Mouse (Mus musculus) skeletal muscle tissue, adult 2 months (tissue): ENCODE measurements around the gene Card6.

ENCODE experiments used
- DNase-seq: peaks from one replicate; pipeline ENCODE4 v3.0.0-alpha.2; 2012; ENCODE audit warnings: low read depth, low spot score

Card6 gene

DNA sequence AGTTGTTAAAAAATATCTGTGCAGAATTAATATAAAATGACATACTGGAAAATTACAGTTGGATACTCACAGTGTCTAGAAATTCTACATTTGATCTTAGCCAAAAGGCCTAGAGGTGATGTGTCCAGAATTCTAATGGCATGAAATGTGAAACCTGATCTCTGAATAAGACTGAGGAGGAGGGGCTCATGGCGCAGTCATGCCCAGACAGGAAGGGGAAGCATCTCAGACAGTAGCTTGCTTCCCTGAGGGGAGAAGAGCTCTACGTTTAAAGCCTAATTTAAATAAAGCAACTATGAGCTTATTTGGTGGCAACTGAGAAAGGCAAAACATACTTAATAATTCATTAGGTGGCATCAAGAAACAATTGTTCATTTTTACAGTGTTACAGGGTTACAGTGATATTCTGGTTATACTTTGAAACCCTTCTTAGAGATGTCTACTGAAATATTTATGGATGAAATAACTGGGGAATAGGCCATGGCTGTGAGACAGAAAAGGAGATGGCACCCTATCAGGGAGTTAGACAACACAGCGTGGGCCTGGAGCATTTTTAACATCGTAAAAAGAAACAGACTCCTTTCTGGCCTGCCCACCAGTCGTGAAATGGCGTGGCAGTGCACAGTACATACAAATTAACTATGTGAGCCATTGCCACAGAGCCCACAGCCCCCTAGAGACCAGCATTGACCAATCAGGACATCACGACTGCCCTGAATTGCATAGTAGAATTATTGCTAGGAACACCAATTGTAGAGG lies 19.3 kb downstream of the Card6 start:
- no peak for DNase-seq

DNA sequence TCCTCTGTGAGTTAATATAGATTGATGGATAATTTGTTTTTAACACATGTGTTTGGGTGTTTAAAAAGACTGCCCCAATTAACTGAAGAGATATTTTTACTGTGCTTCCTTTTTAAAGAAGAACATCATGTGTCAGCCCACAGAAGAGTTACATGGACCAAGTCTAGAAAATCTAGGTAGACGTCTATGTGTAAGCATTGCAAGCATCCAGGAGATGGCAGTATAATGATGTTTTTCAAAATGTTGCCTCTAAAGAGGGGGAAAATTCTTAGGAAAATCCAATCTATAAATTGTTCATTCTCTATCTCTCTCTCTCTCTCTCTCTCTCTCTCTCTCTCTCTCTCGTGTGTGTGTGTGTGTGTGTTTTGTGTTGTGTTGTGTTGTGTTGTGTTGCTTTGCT lies 22.2 kb downstream of the Card6 start:
- no peak for DNase-seq

DNA sequence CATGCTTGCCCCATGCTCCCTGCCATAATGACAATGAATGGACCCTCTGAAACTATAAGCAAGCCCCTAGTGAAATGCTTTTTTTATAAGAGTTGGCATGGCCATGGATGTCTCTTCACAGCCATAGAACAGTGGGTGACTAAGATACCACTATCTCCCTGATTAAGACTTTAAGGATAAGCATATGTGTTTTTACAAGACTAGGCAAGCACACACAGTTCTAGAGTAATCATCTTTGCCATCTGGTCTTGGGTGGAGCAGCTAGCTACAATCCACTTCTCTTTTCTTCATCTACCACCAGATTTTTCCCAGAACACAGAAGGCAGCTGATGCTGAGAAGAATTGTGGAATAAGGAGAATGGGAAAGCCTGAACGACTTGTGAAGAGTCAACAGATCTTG lies 27.1 kb downstream of the Card6 start:
- DNase-seq = peak; percentile 15

DNA sequence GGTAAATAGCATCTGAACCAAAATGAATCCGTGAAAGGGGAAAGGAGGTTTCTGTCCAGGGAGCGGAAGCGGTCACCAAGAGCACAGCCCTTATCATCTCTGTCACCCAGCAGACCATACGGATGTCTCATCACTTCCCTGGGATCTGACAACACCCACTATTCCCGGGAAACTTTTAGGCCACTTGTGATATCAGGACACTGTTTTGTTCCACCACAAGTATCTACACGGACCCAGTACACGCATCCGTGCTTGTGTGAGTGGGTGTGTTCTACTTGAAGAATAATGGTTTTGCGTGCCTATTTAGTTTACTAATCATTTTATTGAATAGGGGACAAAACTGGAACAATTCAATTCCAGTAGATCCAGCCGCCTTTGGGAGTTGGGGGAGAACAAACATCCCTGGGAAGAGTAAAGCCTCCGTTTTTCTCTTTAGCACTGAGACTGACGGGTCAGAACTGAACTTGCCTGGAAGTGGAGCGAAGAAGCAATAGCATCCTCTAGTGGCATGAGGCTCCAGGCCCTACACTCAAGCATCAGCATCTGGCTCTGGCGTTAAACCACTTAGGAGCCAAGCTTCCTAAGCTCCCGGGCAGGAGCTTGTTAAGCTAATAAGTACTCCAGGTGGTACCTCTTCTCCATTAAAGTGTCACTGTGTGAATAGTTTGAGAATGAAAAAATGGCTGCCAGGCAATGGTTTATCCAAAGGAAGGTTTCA lies 39.4 kb downstream of the Card6 start:
- DNase-seq = peak; percentile 21

DNA sequence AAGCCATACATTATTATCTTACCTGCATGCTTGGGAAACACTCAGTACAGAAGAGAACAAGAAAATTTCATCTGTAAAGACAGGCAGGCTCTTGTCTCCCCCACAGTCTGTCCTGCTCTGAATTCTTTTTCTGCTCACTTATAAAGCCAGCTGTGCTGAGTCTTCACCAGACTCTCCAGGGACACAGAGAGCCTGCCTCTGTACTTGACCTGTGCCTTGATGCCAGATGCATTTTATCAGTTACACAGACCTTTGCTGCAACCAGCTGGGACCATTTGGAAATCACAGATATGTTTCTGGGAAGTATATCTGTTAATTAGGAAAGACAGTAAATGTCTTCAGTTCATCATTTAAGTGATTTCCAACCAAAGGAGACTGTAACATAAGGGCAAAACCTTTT lies 44.7 kb downstream of the Card6 start, which contains the start of gene C7:
Gene C7 (minus strand): TSS at position 106 of the 400 bp plus-strand sequence.
- DNase-seq = peak; percentile 50
